Mouse (Mus musculus): ENCODE results near the gene Olig1.
"Not testable (repeated sequence)": the region's sequence is repeated elsewhere in the genome, so short reads cannot be mapped to it uniquely, and the experiment has no call there.

Olig1 gene

GRCm38 (mm10) chr16:91246292-91246691 is 23.3 kb upstream of the Olig1 start:
- DNase-seq (ENCODE audit: low spot score) = no peak

GRCm38 (mm10) chr16:91255419-91256164 is 14.0 kb upstream of the Olig1 start:
- DNase-seq (ENCODE audit: low spot score) = not testable (repeated sequence)

- DNase-seq (ENCODE audit: low spot score) = no peak
These were observed 10.6 kb upstream of the Olig1 start for GRCm38 (mm10) chr16:91258956-91259355.

- no peak for DNase-seq (ENCODE audit: low spot score)
These were observed 8.7 kb upstream of the Olig1 start for GRCm38 (mm10) chr16:91260861-91261260.

GRCm38 (mm10) chr16:91262467-91263220 is 6.9 kb upstream of the Olig1 start:
- DNase-seq (ENCODE audit: low spot score) = peak; percentile 47

- no peak for DNase-seq (ENCODE audit: low spot score)
These were observed 3.6 kb upstream of the Olig1 start for GRCm38 (mm10) chr16:91265972-91266371.

GRCm38 (mm10) chr16:91268724-91269452 is 684 bp upstream of the Olig1 start:
- no peak for DNase-seq (ENCODE audit: low spot score)

GRCm38 (mm10) chr16:91270212-91270971 is 820 bp downstream of the Olig1 start:
- no peak for DNase-seq (ENCODE audit: low spot score)

GRCm38 (mm10) chr16:91270982-91271549 is 1.5 kb downstream of the Olig1 start:
- DNase-seq (ENCODE audit: low spot score) = no peak

GRCm38 (mm10) chr16:91271634-91272033 is 2.1 kb downstream of the Olig1 start:
- DNase-seq (ENCODE audit: low spot score) = no peak

- no peak for DNase-seq (ENCODE audit: low spot score)
These were observed 10.9 kb downstream of the Olig1 start for GRCm38 (mm10) chr16:91280516-91280915.

GRCm38 (mm10) chr16:91292080-91292479 is 22.5 kb downstream of the Olig1 start:
- no peak for DNase-seq (ENCODE audit: low spot score)

GRCm38 (mm10) chr16:91292719-91293333 is 23.3 kb downstream of the Olig1 start:
- no peak for DNase-seq (ENCODE audit: low spot score)

- no peak for DNase-seq (ENCODE audit: low spot score)
These were observed 28.2 kb downstream of the Olig1 start for GRCm38 (mm10) chr16:91297726-91298125.

GRCm38 (mm10) chr16:91299412-91299811 is 29.8 kb downstream of the Olig1 start:
- no peak for DNase-seq (ENCODE audit: low spot score)

GRCm38 (mm10) chr16:91300641-91301441 is 31.3 kb downstream of the Olig1 start:
- no peak for DNase-seq (ENCODE audit: low spot score)

GRCm38 (mm10) chr16:91301454-91301853 is 31.9 kb downstream of the Olig1 start:
- DNase-seq (ENCODE audit: low spot score) = no peak

GRCm38 (mm10) chr16:91303776-91304709 is 34.5 kb downstream of the Olig1 start:
- no peak for DNase-seq (ENCODE audit: low spot score)

GRCm38 (mm10) chr16:91305512-91306111 is 36.0 kb downstream of the Olig1 start:
- no peak for DNase-seq (ENCODE audit: low spot score)
